Mouse (Mus musculus): ENCODE results near the gene Ascc1.

GRCm38 (mm10) chr10:60003847-60004246 lies 1.2 kb downstream of the Ascc1 start:
- TF ChIP-seq CTCF (IDR thresholded peaks at IDR 0.05; ENCODE audit: borderline replicate concordance, insufficient read depth, low read depth, low read length) (no peak), POLR2A (IDR thresholded peaks at IDR 0.05; ENCODE audit: borderline replicate concordance, insufficient read depth, low read length) (no peak)
